ENCODE assay signal across 8 mouse cellular contexts in the genomic region with DNA sequence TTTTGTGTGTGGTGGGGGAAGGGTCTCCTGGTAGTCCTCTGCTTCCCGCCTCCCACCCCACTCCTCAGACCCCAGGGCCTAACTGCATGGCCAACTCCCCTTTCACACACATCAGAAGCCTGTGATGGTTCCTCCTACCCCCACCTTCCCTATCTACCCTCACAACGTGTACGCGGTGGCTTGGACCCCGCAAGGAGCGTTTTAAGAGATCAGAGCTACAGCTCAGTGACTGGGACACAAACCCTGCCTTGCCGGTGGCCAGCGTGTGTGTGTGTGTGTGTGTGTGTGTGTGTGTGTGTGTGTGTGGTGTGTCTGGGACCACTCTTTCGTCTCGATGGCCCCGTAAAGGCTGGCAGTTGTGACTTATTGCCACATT. TPM values are rescaled to one million over a fixed set of nuclear protein-coding genes. Genes with fewer than 3 reads are reported as not detected.
A peak's percentile ranks its signal among the peaks of the same experiment; 100 is the strongest.
DNase-seq lines count a peak whose midpoint lies in the region; ATAC-seq and TF ChIP-seq lines count a peak whose summit lies in the region.

No protein-coding gene starts in this region.

- peaks cover 17% of the 10 kb centered on the region; the same call in 1 of the 2 replicates for H3K27me3 ChIP-seq in kidney, embryonic 15.5 days
- H3K27me3 ChIP-seq in hindbrain, embryonic 11.5 days (ENCODE audit: control insufficient read depth, insufficient read depth, low read length), result no peaks in the 10 kb centered on the region
- peaks cover 12% of the 10 kb centered on the region; the same call in 1 of the 2 replicates for H3K27me3 ChIP-seq in midbrain, embryonic 12.5 days

- H3K9me3 ChIP-seq in kidney, embryonic 15.5 days (replicated peaks), result no peaks in the 10 kb centered on the region
- no peaks in the 10 kb centered on the region for H3K9me3 ChIP-seq in hindbrain, embryonic 11.5 days (ENCODE audit: control insufficient read depth, low read length)
- no peaks in the 10 kb centered on the region for H3K9me3 ChIP-seq in midbrain, embryonic 12.5 days

- no peak for TF ChIP-seq POLR2A in brain, embryonic 14.5 days (IDR thresholded peaks at IDR 0.05; ENCODE audit: borderline replicate concordance, extremely low read depth, insufficient read depth, insufficient read length, poor library complexity, severe bottlenecking)

- H3K27ac ChIP-seq in kidney, embryonic 15.5 days, result peak overlapping the region; percentile 82
- H3K27ac ChIP-seq in hindbrain, embryonic 11.5 days (ENCODE audit: low read depth, low read length), result peak overlapping the region; percentile 65; the same call in 1 of the 2 replicates
- H3K27ac ChIP-seq in midbrain, embryonic 12.5 days (replicated peaks), result peak overlapping the region; percentile 79

- H3K4me2 ChIP-seq in kidney, embryonic 15.5 days, result peak overlapping the region; percentile 91
- H3K4me2 ChIP-seq in hindbrain, embryonic 11.5 days (replicated peaks; ENCODE audit: low read depth, low read length), result peak overlapping the region; percentile 88
- H3K4me2 ChIP-seq in midbrain, embryonic 12.5 days (replicated peaks), result peak overlapping the region; percentile 85

- H3K4me1 ChIP-seq in kidney, embryonic 15.5 days, result peaks cover 12% of the 10 kb centered on the region
- H3K4me1 ChIP-seq in hindbrain, embryonic 11.5 days (replicated peaks; ENCODE audit: control insufficient read depth, insufficient read depth, low read length), result no peaks in the 10 kb centered on the region
- H3K4me1 ChIP-seq in midbrain, embryonic 12.5 days, result peaks cover 9% of the 10 kb centered on the region; the same call in 1 of the 2 replicates

- peak; percentile 45; the same call in 1 of the 2 replicates for ATAC-seq in kidney, embryonic 15.5 days (replicated peaks; ENCODE audit: low FRiP score)
- peak; percentile 73 for ATAC-seq in hindbrain, embryonic 11.5 days (ENCODE audit: low FRiP score)
- ATAC-seq in midbrain, embryonic 12.5 days (ENCODE audit: low FRiP score, low read depth), result peak; percentile 68

- 6% methylated on average over 11 of the region's 11 CpGs for WGBS in kidney, embryonic 15.5 days
- 6% methylated on average over 10 of the region's 11 CpGs for WGBS in hindbrain, embryonic 11.5 days
- WGBS in midbrain, embryonic 12.5 days, result 2% methylated on average over 11 of the region's 11 CpGs

- DNase-seq in kidney, adult 8-10 months, result no peak
- peak; percentile 55 for DNase-seq in brain, embryonic 14.5 days (ENCODE audit: low read depth)
- peak; percentile 56 for DNase-seq in hindbrain, embryonic 11.5 days (ENCODE audit: low spot score)
- DNase-seq in adipocyte (ENCODE audit: low spot score), result no peak
- DNase-seq in frontal cortex, postnatal 36 days (ENCODE audit: low spot score in 2 of 2), result no peak
- DNase-seq in frontal cortex, postnatal 14 days (ENCODE audit: low spot score in 2 of 2), result no peak

- H3K9ac ChIP-seq in kidney, embryonic 15.5 days, result peak overlapping the region; percentile 73
- peak overlapping the region; percentile 88 for H3K9ac ChIP-seq in hindbrain, embryonic 11.5 days (ENCODE audit: low read depth, low read length)
- H3K9ac ChIP-seq in midbrain, embryonic 12.5 days (replicated peaks), result peak overlapping the region; percentile 93

- no peak for TF ChIP-seq CTCF in brain, embryonic 14.5 days (IDR thresholded peaks at IDR 0.05; ENCODE audit: borderline replicate concordance, extremely low read depth, insufficient read depth, insufficient read length)

- H3K36me3 ChIP-seq in kidney, embryonic 15.5 days, result no peaks in the 10 kb centered on the region
- no peaks in the 10 kb centered on the region for H3K36me3 ChIP-seq in hindbrain, embryonic 11.5 days (ENCODE audit: control insufficient read depth, insufficient read depth, low read length)
- no peaks in the 10 kb centered on the region for H3K36me3 ChIP-seq in midbrain, embryonic 12.5 days

- peak overlapping the region; percentile 78 for H3K4me3 ChIP-seq in kidney, embryonic 15.5 days (replicated peaks)
- H3K4me3 ChIP-seq in hindbrain, embryonic 11.5 days (ENCODE audit: low read depth, low read length), result peak overlapping the region; percentile 85
- H3K4me3 ChIP-seq in midbrain, embryonic 12.5 days, result peak overlapping the region; percentile 90

RNA-seq across cellular contexts. Expression of gene Camsap3, which starts 1.2 kb away (rescaled TPM):
- 14.1 and 15.8 TPM in 2 replicates for polyA plus RNA-seq in kidney, embryonic 15.5 days (2015; fragmentation: Nextera tagmentation; extraction: Ambion mirVana)
- 58.4 and 86.3 TPM in 2 replicates for polyA plus RNA-seq in brain, embryonic 14.5 days (2012; rRNA removed)
- 13.3 and 15.3 TPM in 2 replicates for polyA plus RNA-seq in hindbrain, embryonic 11.5 days (2014; fragmentation: Nextera tagmentation; extraction: Ambion mirVana)
- polyA plus RNA-seq in midbrain, embryonic 12.5 days (2016; fragmentation: Nextera tagmentation; extraction: Ambion mirVana), result 22.9 and 26.5 TPM in 2 replicates

RNA-seq across cellular contexts. Expression of gene C330021F23Rik, which starts 20.5 kb away (rescaled TPM):
- polyA plus RNA-seq in kidney, embryonic 15.5 days (2015; fragmentation: Nextera tagmentation; extraction: Ambion mirVana), result 7.5 and 8.3 TPM in 2 replicates
- polyA plus RNA-seq in brain, embryonic 14.5 days (2012; rRNA removed), result 0.72 and 1.1 TPM in 2 replicates
- 3.2 and 3.9 TPM in 2 replicates for polyA plus RNA-seq in hindbrain, embryonic 11.5 days (2014; fragmentation: Nextera tagmentation; extraction: Ambion mirVana)
- 2.8 and 3.2 TPM in 2 replicates for polyA plus RNA-seq in midbrain, embryonic 12.5 days (2016; fragmentation: Nextera tagmentation; extraction: Ambion mirVana)

RNA-seq across cellular contexts. Expression of gene Xab2, which starts 32.9 kb away (rescaled TPM):
- 60.4 and 65.0 TPM in 2 replicates for polyA plus RNA-seq in kidney, embryonic 15.5 days (2015; fragmentation: Nextera tagmentation; extraction: Ambion mirVana)
- 69.0 and 93.1 TPM in 2 replicates for polyA plus RNA-seq in brain, embryonic 14.5 days (2012; rRNA removed)
- 47.5 and 58.1 TPM in 2 replicates for polyA plus RNA-seq in hindbrain, embryonic 11.5 days (2014; fragmentation: Nextera tagmentation; extraction: Ambion mirVana)
- 62.8 and 65.2 TPM in 2 replicates for polyA plus RNA-seq in midbrain, embryonic 12.5 days (2016; fragmentation: Nextera tagmentation; extraction: Ambion mirVana)

RNA-seq across cellular contexts. Expression of gene Pet100, which starts 33.1 kb away (rescaled TPM):
- 108 and 116 TPM in 2 replicates for polyA plus RNA-seq in kidney, embryonic 15.5 days (2015; fragmentation: Nextera tagmentation; extraction: Ambion mirVana)
- 36.1 and 41.5 TPM in 2 replicates for polyA plus RNA-seq in brain, embryonic 14.5 days (2012; rRNA removed)
- polyA plus RNA-seq in hindbrain, embryonic 11.5 days (2014; fragmentation: Nextera tagmentation; extraction: Ambion mirVana), result 96.3 and 102 TPM in 2 replicates
- polyA plus RNA-seq in midbrain, embryonic 12.5 days (2016; fragmentation: Nextera tagmentation; extraction: Ambion mirVana), result 109 and 124 TPM in 2 replicates

RNA-seq across cellular contexts. Expression of gene Pcp2, which starts 37.1 kb away (rescaled TPM):
- polyA plus RNA-seq in kidney, embryonic 15.5 days (2015; fragmentation: Nextera tagmentation; extraction: Ambion mirVana), result 0.34 and 0.48 TPM in 2 replicates
- 1.0 and 2.5 TPM in 2 replicates for polyA plus RNA-seq in brain, embryonic 14.5 days (2012; rRNA removed)
- 0.31 and 0.33 TPM in 2 replicates for polyA plus RNA-seq in hindbrain, embryonic 11.5 days (2014; fragmentation: Nextera tagmentation; extraction: Ambion mirVana)
- polyA plus RNA-seq in midbrain, embryonic 12.5 days (2016; fragmentation: Nextera tagmentation; extraction: Ambion mirVana), result 0.14 TPM in 1 of 2 replicates, not detected in the other

Comparison
In these comparisons a context has a peak if more than half of its experiments do, and no peak if none do; other contexts are left out.
1. DNase-seq: peak in brain, embryonic 14.5 days (single experiment) and hindbrain, embryonic 11.5 days (single experiment); none in kidney, adult 8-10 months (0 of 2), adipocyte (single experiment), frontal cortex, postnatal 36 days (0 of 2) and frontal cortex, postnatal 14 days (0 of 2).
2. Peak in every context shown above with its lines, with median percentiles within 50 percentile points of each other: ATAC-seq, H3K27ac ChIP-seq, H3K4me2 ChIP-seq, H3K4me3 ChIP-seq and H3K9ac ChIP-seq.